Mouse (Mus musculus): Measurements from ENCODE around the gene Zfp973.
"Not testable (repeated sequence)": the region's sequence is repeated elsewhere in the genome, so short reads cannot be mapped to it uniquely, and the experiment has no call there.

Zfp973 gene

GRCm38 (mm10) chr2:176670222-176670621 is at the start of gene Zfp973:
TSS of gene Zfp973 (plus strand) at chr2:176670522.
- DNase-seq, result not testable (repeated sequence)

DNA sequence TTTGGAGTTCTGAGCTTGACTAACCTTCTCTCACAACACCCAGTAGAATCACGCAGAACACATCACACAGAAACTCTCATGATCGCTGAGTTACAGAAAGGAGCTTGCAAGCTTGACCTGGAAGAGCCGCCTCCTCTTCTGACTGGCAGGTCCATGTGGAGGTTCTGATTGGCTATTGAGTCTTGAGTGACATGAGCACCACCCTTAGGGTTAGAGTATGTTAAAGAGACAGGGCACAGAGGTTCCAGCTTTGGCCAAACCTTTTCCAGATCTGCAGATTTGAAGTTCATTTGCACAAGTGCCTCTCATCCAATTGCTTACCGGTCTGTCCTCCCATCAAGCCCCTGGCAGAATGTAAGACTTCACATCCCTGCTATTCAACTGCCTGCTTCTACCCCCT is 34.1 kb upstream of the Zfp973 start, which contains the start of gene Gm14308:
TSS of gene Gm14308 (minus strand) at position 101 of the 400 bp plus-strand sequence.
- DNase-seq, result not testable (repeated sequence)

DNA sequence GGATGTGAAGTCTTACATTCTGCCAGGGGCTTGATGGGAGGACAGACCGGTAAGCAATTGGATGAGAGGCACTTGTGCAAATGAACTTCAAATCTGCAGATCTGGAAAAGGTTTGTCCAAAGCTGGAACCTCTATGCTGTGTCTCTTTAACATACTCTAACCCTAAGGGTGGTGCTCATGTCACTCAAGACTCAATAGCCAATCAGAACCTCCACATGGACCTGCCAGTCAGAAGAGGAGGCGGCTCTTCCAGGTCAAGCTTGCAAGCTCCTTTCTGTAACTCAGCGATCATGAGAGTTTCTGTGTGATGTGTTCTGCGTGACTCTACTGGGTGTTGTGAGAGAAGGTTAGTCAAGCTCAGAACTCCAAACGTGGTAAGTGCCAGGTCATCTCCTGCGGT is 37.7 kb downstream of the Zfp973 start, which contains the start of gene Gm14305:
TSS of gene Gm14305 (plus strand) at position 278 of the 400 bp plus-strand sequence.
- peak in 1 of 2 experiments; percentile 15 for DNase-seq

All from kidney, postnatal 4 days (tissue).